ENCODE assay signal across 34 mouse cellular contexts in the genomic region with DNA sequence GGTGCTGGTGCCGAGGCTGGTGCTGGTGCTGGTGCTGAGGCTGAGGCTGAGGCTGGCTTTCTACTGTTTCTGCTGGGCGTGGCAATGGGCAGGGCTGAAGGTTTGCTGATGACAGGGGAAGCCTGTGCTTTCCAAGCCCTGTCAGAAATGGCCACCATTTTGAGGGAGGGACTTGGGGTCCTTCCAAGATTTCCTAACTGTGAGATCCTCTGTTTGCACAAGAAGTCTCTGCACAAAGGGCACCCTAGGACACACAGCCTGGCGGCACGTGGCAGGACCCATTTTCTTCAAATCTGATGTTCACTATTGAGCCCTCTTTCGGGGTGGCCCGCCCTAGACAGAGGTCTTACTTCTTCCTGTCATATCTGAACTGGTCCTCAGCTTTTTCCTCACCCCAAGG. TPM values are rescaled to one million over a fixed set of nuclear protein-coding genes. Genes with fewer than 3 reads are reported as not detected.
A peak's percentile ranks its signal among the peaks of the same experiment; 100 is the strongest.
DNase-seq lines count a peak whose midpoint lies in the region; ATAC-seq and TF ChIP-seq lines count a peak whose summit lies in the region.
"Had no signal": no experiment of that assay in that cellular context is flagged by ENCODE, and none has a peak within 500 bp of the region (broad histone marks: within the 10 kb centered on the region; RNA-seq: fewer than 3 reads in every experiment).

A gene (minus strand): TSS at position 33 of the 400 bp plus-strand sequence.

- WGBS in liver, adult 2 months, result 59% methylated on average over 6 of the region's 6 CpGs
- 80% methylated on average over 6 of the region's 6 CpGs for WGBS in liver, embryonic 11.5 days

- no peaks in the 10 kb centered on the region for H3K4me1 ChIP-seq in liver, adult 2 months (ENCODE audit: control insufficient read depth, insufficient read depth, low read length)
- no peaks in the 10 kb centered on the region for H3K4me1 ChIP-seq in liver, embryonic 11.5 days (replicated peaks; ENCODE audit: control insufficient read depth, insufficient read depth, low read length)
- H3K4me1 ChIP-seq: heart, embryonic 13.5 days; hindbrain, embryonic 15.5 days; limb, embryonic 10.5 days; limb, embryonic 15.5 days; stomach, embryonic 15.5 days had no signal

- H3K9ac ChIP-seq in liver, adult 2 months (ENCODE audit: low read depth, low read length), result no peak within 1 kb of the TSS
- no peak within 1 kb of the TSS for H3K9ac ChIP-seq in liver, embryonic 11.5 days (ENCODE audit: low read depth, low read length)
- H3K9ac ChIP-seq: heart, embryonic 13.5 days; hindbrain, embryonic 15.5 days; limb, embryonic 15.5 days; stomach, embryonic 15.5 days had no signal

- DNase-seq in adrenal gland, adult 2 months, result peak; percentile 16
- DNase-seq in adrenal gland, postnatal 36 days, result no peak
- peak; percentile 60 for DNase-seq in liver, adult 2 months (ENCODE audit: extremely low read depth, low read depth, low spot score)
- no peak for DNase-seq in liver, embryonic 11.5 days (ENCODE audit: low spot score)
- peak; percentile 27 for DNase-seq in 3T3-L1 (ENCODE audit: low read depth, low spot score)
- DNase-seq in lung, postnatal 25 days (ENCODE audit: low spot score), result peak; percentile 35
- no peak for DNase-seq in cerebellum, postnatal 4 days (ENCODE audit: low spot score in 2 of 2)
- DNase-seq: cerebellum, adult 18-20 months; cerebellum, postnatal 10 days; heart, postnatal 10 days; kidney, adult 11 months; kidney, postnatal 14 days; layer of hippocampus, adult 9-11 months; right cerebral cortex, postnatal 25 days had no signal

- H3K36me3 ChIP-seq in liver, adult 2 months (ENCODE audit: control insufficient read depth, insufficient read depth, low read length), result no peaks in the 10 kb centered on the region
- no peaks in the 10 kb centered on the region for H3K36me3 ChIP-seq in liver, embryonic 11.5 days (ENCODE audit: control insufficient read depth, insufficient read depth, low read length)
- H3K36me3 ChIP-seq: G1E; heart, embryonic 13.5 days; hindbrain, embryonic 15.5 days; limb, embryonic 10.5 days; limb, embryonic 15.5 days; stomach, embryonic 15.5 days had no signal

- no peaks in the 10 kb centered on the region for H3K79me2 ChIP-seq in liver, adult 2 months (ENCODE audit: control insufficient read depth, insufficient read depth, low read length)

- H3K4me2 ChIP-seq in liver, embryonic 11.5 days, result no peak within 1 kb of the TSS
- H3K4me2 ChIP-seq: heart, embryonic 13.5 days; hindbrain, embryonic 15.5 days; limb, embryonic 15.5 days; stomach, embryonic 15.5 days had no signal

- H3K27ac ChIP-seq in liver, adult 2 months (replicated peaks; ENCODE audit: insufficient read depth, low read depth, low read length), result no peak within 1 kb of the TSS
- no peak within 1 kb of the TSS for H3K27ac ChIP-seq in liver, embryonic 11.5 days (ENCODE audit: low read depth, low read length)
- H3K27ac ChIP-seq: heart, embryonic 13.5 days; hindbrain, embryonic 15.5 days; limb, embryonic 10.5 days; limb, embryonic 15.5 days; stomach, embryonic 15.5 days had no signal

- H3K9me3 ChIP-seq in liver, embryonic 11.5 days (ENCODE audit: control insufficient read depth, low read length), result no peaks in the 10 kb centered on the region
- H3K9me3 ChIP-seq: G1E; heart, embryonic 13.5 days; hindbrain, embryonic 15.5 days; limb, embryonic 10.5 days; limb, embryonic 15.5 days; stomach, embryonic 15.5 days had no signal

- TF ChIP-seq POLR2A in liver, adult 2 months (IDR thresholded peaks at IDR 0.05; ENCODE audit: extremely low read depth, insufficient read depth, low read length), result no peak

- H3K4me3 ChIP-seq in liver, adult 2 months (ENCODE audit: insufficient read depth, low read depth, low read length), result no peak within 1 kb of the TSS
- H3K4me3 ChIP-seq in liver, embryonic 11.5 days (ENCODE audit: low read depth, low read length), result no peak within 1 kb of the TSS
- H3K4me3 ChIP-seq: erythroblast, embryonic 14.5 days; heart, embryonic 13.5 days; hindbrain, embryonic 15.5 days; limb, embryonic 10.5 days; limb, embryonic 15.5 days; stomach, embryonic 15.5 days had no signal

- TF ChIP-seq CTCF in liver, adult 2 months (IDR thresholded peaks at IDR 0.05; ENCODE audit: low read depth, low read length), result no peak

- no peaks in the 10 kb centered on the region for H3K27me3 ChIP-seq in liver, adult 2 months (ENCODE audit: control insufficient read depth, insufficient read depth, low read length)
- no peaks in the 10 kb centered on the region for H3K27me3 ChIP-seq in liver, embryonic 11.5 days (replicated peaks; ENCODE audit: control insufficient read depth, insufficient read depth, low read length)
- H3K27me3 ChIP-seq: hindbrain, embryonic 15.5 days; limb, embryonic 15.5 days; stomach, embryonic 15.5 days had no signal

- no peak for ATAC-seq in liver, embryonic 11.5 days (replicated peaks; ENCODE audit: low FRiP score)
- ATAC-seq: forebrain, embryonic 16.5 days; inflammation-experienced regulatory T-cells, adult 6 months; midbrain, embryonic 16.5 days; Patski had no signal

RNA-seq across cellular contexts. Expression of the gene that starts here (rescaled TPM):
- 10 to 100 TPM in 1 of 2 experiments, not detected in 1; 10.5 TPM for total RNA-seq in adrenal gland, adult 2 months (2021)
- 0.39 and 2.3 TPM in 2 replicates for polyA plus RNA-seq in adrenal gland, adult 2 months (2012; rRNA removed)
- 1 to 10 TPM in 1 of 2 experiments, under 1 TPM in 1; 0.43 to 1.4 TPM for total RNA-seq in adrenal gland, postnatal 36 days (2021)
- total RNA-seq in liver, adult 2 months (2014; rRNA removed), result not detected in 2 replicates
- polyA plus RNA-seq in liver, adult 2 months (2012; rRNA removed), result not detected in 2 replicates
- polyA plus RNA-seq in liver, embryonic 11.5 days (2014; fragmentation: Nextera tagmentation; extraction: Ambion mirVana), result not detected in 2 replicates
- total RNA-seq: G1E; gastrocnemius, adult 8-10 months; heart, postnatal 10 days; hematopoietic stem cell, adult 5-6 weeks; left cerebral cortex, postnatal 10 days; neutrophil, adult 5-6 weeks had no signal
- polyA plus RNA-seq: embryonic facial prominence, embryonic 14.5 days; erythroblast, embryonic 14.5 days; forebrain, embryonic 11.5 days; forebrain, embryonic 16.5 days; G1E; heart, embryonic 13.5 days; hindbrain, embryonic 15.5 days; inflammation-experienced regulatory T-cells, adult 6 months; kidney, embryonic 14.5 days; limb, embryonic 10.5 days; liver, embryonic 16.5 days; midbrain, embryonic 16.5 days; neural tube, embryonic 11.5 days; Patski; stomach, embryonic 15.5 days had no signal

Comparison
In these comparisons a context has a peak if more than half of its experiments do, and no peak if none do; other contexts are left out.
1. DNase-seq: peak in adrenal gland, adult 2 months (single experiment), 3T3-L1 (single experiment) and lung, postnatal 25 days (single experiment); none in adrenal gland, postnatal 36 days (0 of 2), liver, embryonic 11.5 days (single experiment) and cerebellum, postnatal 4 days (0 of 2).
2. Peak in DNase-seq in liver, adult 2 months; RNA of the gene not detected or under 1 TPM.